Mouse (Mus musculus): ENCODE results near the gene Cct4. TPM values are rescaled to one million over a fixed set of nuclear protein-coding genes. Genes with fewer than 3 reads are reported as not detected.

Cct4 gene
- polyA plus RNA-seq, 1 experiment from 2014 or later, result 432 TPM

GRCm38 (mm10) chr11:23028957-23029356 is 38.6 kb downstream of the Cct4 start:
- H3K27me3 ChIP-seq (ENCODE audit: control insufficient read depth, insufficient read depth, low read length), result no peaks in the 10 kb centered on the region
- 70% methylated on average over 3 of the region's 3 CpGs for WGBS

GRCm38 (mm10) chr11:23029399-23029798 is 39.1 kb downstream of the Cct4 start:
- H3K4me2 ChIP-seq (ENCODE audit: low read depth, low read length, severe bottlenecking), result no peak overlapping the region
- H3K9me3 ChIP-seq (ENCODE audit: control insufficient read depth, low read length), result no peaks in the 10 kb centered on the region
- no peaks in the 10 kb centered on the region for H3K36me3 ChIP-seq (ENCODE audit: control insufficient read depth, insufficient read depth, low read length)
- WGBS, result 83% methylated on average over 6 of the region's 6 CpGs
- H3K9ac ChIP-seq (ENCODE audit: low read length), result no peak overlapping the region
- H3K27ac ChIP-seq (ENCODE audit: low read depth, low read length), result no peak overlapping the region
- H3K4me1 ChIP-seq (replicated peaks; ENCODE audit: control insufficient read depth, insufficient read depth, low read length), result no peaks in the 10 kb centered on the region
- H3K27me3 ChIP-seq (ENCODE audit: control insufficient read depth, insufficient read depth, low read length), result no peaks in the 10 kb centered on the region
- no peak for DNase-seq (ENCODE audit: low spot score)
- no peak for ATAC-seq (replicated peaks; ENCODE audit: low FRiP score)
- H3K4me3 ChIP-seq (ENCODE audit: low read depth, low read length), result no peak overlapping the region

More at GRCm38 (mm10) chr11:23028957-23029356, 38.6 kb downstream of the Cct4 start:
- Histone ChIP-seq H3K9ac (ENCODE audit: low read length) (no peak overlapping the region), H3K9me3 (ENCODE audit: control insufficient read depth, low read length) (no peaks in the 10 kb centered on the region), H3K4me2 (ENCODE audit: low read depth, low read length, severe bottlenecking) (no peak overlapping the region), H3K27ac (ENCODE audit: low read depth, low read length) (no peak overlapping the region), H3K36me3 (ENCODE audit: control insufficient read depth, insufficient read depth, low read length) (no peaks in the 10 kb centered on the region), H3K4me1 (replicated peaks; ENCODE audit: control insufficient read depth, insufficient read depth, low read length) (no peaks in the 10 kb centered on the region), H3K4me3 (ENCODE audit: low read depth, low read length) (no peak overlapping the region)
- ATAC-seq (replicated peaks; ENCODE audit: low FRiP score) (no peak), DNase-seq (ENCODE audit: low spot score) (no peak)

GRCm38 (mm10) chr11:23047252-23047651 is 56.9 kb downstream of the Cct4 start:
- no peak for ATAC-seq (replicated peaks; ENCODE audit: low FRiP score)
- Histone ChIP-seq H3K27ac (ENCODE audit: low read depth, low read length) (no peak overlapping the region), H3K36me3 (ENCODE audit: control insufficient read depth, insufficient read depth, low read length) (no peaks in the 10 kb centered on the region), H3K9ac (ENCODE audit: low read length) (no peak overlapping the region), H3K4me3 (ENCODE audit: low read depth, low read length) (no peak overlapping the region), H3K4me1 (replicated peaks; ENCODE audit: control insufficient read depth, insufficient read depth, low read length) (no peaks in the 10 kb centered on the region), H3K4me2 (ENCODE audit: low read depth, low read length, severe bottlenecking) (no peak overlapping the region), H3K9me3 (ENCODE audit: control insufficient read depth, low read length) (no peaks in the 10 kb centered on the region), H3K27me3 (ENCODE audit: control insufficient read depth, insufficient read depth, low read length) (no peaks in the 10 kb centered on the region)
- 77% methylated on average over 5 of the region's 5 CpGs for whole genome bisulfite sequencing
- no peak for DNase-seq (ENCODE audit: low spot score)

- H3K27ac ChIP-seq (ENCODE audit: low read depth, low read length), result no peak overlapping the region
- no peak for ATAC-seq (replicated peaks; ENCODE audit: low FRiP score)
- no peaks in the 10 kb centered on the region for H3K27me3 ChIP-seq (ENCODE audit: control insufficient read depth, insufficient read depth, low read length)
- H3K4me1 ChIP-seq (replicated peaks; ENCODE audit: control insufficient read depth, insufficient read depth, low read length), result no peaks in the 10 kb centered on the region
- no peak overlapping the region for H3K9ac ChIP-seq (ENCODE audit: low read length)
- no peak overlapping the region for H3K4me2 ChIP-seq (ENCODE audit: low read depth, low read length, severe bottlenecking)
- no peak for DNase-seq (ENCODE audit: low spot score)
- 45% methylated on average over 20 of the region's 20 CpGs for WGBS
- no peaks in the 10 kb centered on the region for H3K36me3 ChIP-seq (ENCODE audit: control insufficient read depth, insufficient read depth, low read length)
- no peaks in the 10 kb centered on the region for H3K9me3 ChIP-seq (ENCODE audit: control insufficient read depth, low read length)
- no peak overlapping the region for H3K4me3 ChIP-seq (ENCODE audit: low read depth, low read length)
Measured at GRCm38 (mm10) chr11:23047663-23048582, 57.6 kb downstream of the Cct4 start.

GRCm38 (mm10) chr11:23049642-23050041 is 59.3 kb downstream of the Cct4 start:
- H3K9ac ChIP-seq (ENCODE audit: low read length), result no peak overlapping the region
- no peak overlapping the region for H3K4me3 ChIP-seq (ENCODE audit: low read depth, low read length)
- DNase-seq (ENCODE audit: low spot score) (no peak), ATAC-seq (replicated peaks; ENCODE audit: low FRiP score) (no peak)
- H3K4me1 ChIP-seq (replicated peaks; ENCODE audit: control insufficient read depth, insufficient read depth, low read length), result no peaks in the 10 kb centered on the region
- no peak overlapping the region for H3K27ac ChIP-seq (ENCODE audit: low read depth, low read length)
- no peaks in the 10 kb centered on the region for H3K9me3 ChIP-seq (ENCODE audit: control insufficient read depth, low read length)
- no peaks in the 10 kb centered on the region for H3K27me3 ChIP-seq (ENCODE audit: control insufficient read depth, insufficient read depth, low read length)
- no peak overlapping the region for H3K4me2 ChIP-seq (ENCODE audit: low read depth, low read length, severe bottlenecking)
- H3K36me3 ChIP-seq (ENCODE audit: control insufficient read depth, insufficient read depth, low read length), result no peaks in the 10 kb centered on the region

- Histone ChIP-seq H3K27me3 (ENCODE audit: control insufficient read depth, insufficient read depth, low read length) (no peaks in the 10 kb centered on the region), H3K4me2 (ENCODE audit: low read depth, low read length, severe bottlenecking) (no peak overlapping the region), H3K9ac (ENCODE audit: low read length) (no peak overlapping the region), H3K36me3 (ENCODE audit: control insufficient read depth, insufficient read depth, low read length) (no peaks in the 10 kb centered on the region), H3K27ac (ENCODE audit: low read depth, low read length) (no peak overlapping the region), H3K9me3 (ENCODE audit: control insufficient read depth, low read length) (no peaks in the 10 kb centered on the region), H3K4me1 (replicated peaks; ENCODE audit: control insufficient read depth, insufficient read depth, low read length) (no peaks in the 10 kb centered on the region), H3K4me3 (ENCODE audit: low read depth, low read length) (no peak overlapping the region)
- 74% methylated on average over 4 of the region's 4 CpGs for WGBS
- ATAC-seq (replicated peaks; ENCODE audit: low FRiP score), result no peak
- DNase-seq (ENCODE audit: low spot score), result no peak
Measured at GRCm38 (mm10) chr11:23052353-23052752, 62.0 kb downstream of the Cct4 start.

Other genes starting within 250 kb of the Cct4 start
- 2.4 and 2.8 TPM in 2 replicates for gene B3gnt2, start 129.6 kb upstream of the Cct4 start, polyA plus RNA-seq (2014; fragmentation: Nextera tagmentation; extraction: Ambion mirVana)
- 3.7 and 4.7 TPM in 2 replicates for gene Zrsr1, start 18.5 kb upstream of the Cct4 start, polyA plus RNA-seq (2014; fragmentation: Nextera tagmentation; extraction: Ambion mirVana)
- 5.8 and 6.4 TPM in 2 replicates for gene Gm28048, start 8.4 kb upstream of the Cct4 start, polyA plus RNA-seq (2014; fragmentation: Nextera tagmentation; extraction: Ambion mirVana)
- gene Commd1, start 8.1 kb upstream of the Cct4 start, polyA plus RNA-seq (2014; fragmentation: Nextera tagmentation; extraction: Ambion mirVana), result 375 and 399 TPM in 2 replicates
- gene Fam161a, start 17.0 kb downstream of the Cct4 start, polyA plus RNA-seq (2014; fragmentation: Nextera tagmentation; extraction: Ambion mirVana), result 3.4 TPM in 2 replicates